Mouse (Mus musculus) mesoderm, embryonic 11.5 days (tissue): ENCODE measurements around the gene Fyn.

Experiments
- DNase-seq: peaks from one replicate; pipeline ENCODE4 v3.0.0-alpha.2; 2012; ENCODE audit warnings: low read depth, low spot score

The Fyn gene

GRCm38 (mm10) chr10:39571011-39571410 lies 202.4 kb downstream of the Fyn start:
- no peak for DNase-seq

- DNase-seq, result no peak
Observed at GRCm38 (mm10) chr10:39572050-39572671, 203.5 kb downstream of the Fyn start.

GRCm38 (mm10) chr10:39572672-39573051 lies 204.0 kb downstream of the Fyn start:
- DNase-seq, result no peak

GRCm38 (mm10) chr10:39576466-39576865 lies 207.8 kb downstream of the Fyn start:
- DNase-seq, result no peak

- no peak for DNase-seq
Observed at GRCm38 (mm10) chr10:39580477-39580876, 211.8 kb downstream of the Fyn start.

GRCm38 (mm10) chr10:39582385-39582784 lies 213.7 kb downstream of the Fyn start:
- no peak for DNase-seq

GRCm38 (mm10) chr10:39583718-39584117 lies 215.1 kb downstream of the Fyn start:
- DNase-seq, result no peak

- DNase-seq, result no peak
Observed at GRCm38 (mm10) chr10:39587290-39587925, 218.8 kb downstream of the Fyn start.

GRCm38 (mm10) chr10:39587973-39588746 lies 219.5 kb downstream of the Fyn start:
- DNase-seq, result no peak

- no peak for DNase-seq
Observed at GRCm38 (mm10) chr10:39589765-39590546, 221.3 kb downstream of the Fyn start.

GRCm38 (mm10) chr10:39590629-39591028 lies 222.0 kb downstream of the Fyn start:
- no peak for DNase-seq

GRCm38 (mm10) chr10:39592501-39592900 lies 223.8 kb downstream of the Fyn start:
- DNase-seq, result no peak

GRCm38 (mm10) chr10:39594716-39595115 lies 226.1 kb downstream of the Fyn start:
- DNase-seq, result no peak

- no peak for DNase-seq
Observed at GRCm38 (mm10) chr10:39595862-39596261, 227.2 kb downstream of the Fyn start.

GRCm38 (mm10) chr10:39597116-39597791 lies 228.6 kb downstream of the Fyn start:
- no peak for DNase-seq

- no peak for DNase-seq
Observed at GRCm38 (mm10) chr10:39597792-39598183, 229.1 kb downstream of the Fyn start.

- DNase-seq, result no peak
Observed at GRCm38 (mm10) chr10:39599601-39600000, 230.9 kb downstream of the Fyn start.

- DNase-seq, result no peak
Observed at GRCm38 (mm10) chr10:39600115-39600514, 231.5 kb downstream of the Fyn start.

GRCm38 (mm10) chr10:39601068-39601467 lies 232.4 kb downstream of the Fyn start:
- DNase-seq, result no peak

- no peak for DNase-seq
Observed at GRCm38 (mm10) chr10:39606434-39606833, 237.8 kb downstream of the Fyn start.

- no peak for DNase-seq
Observed at GRCm38 (mm10) chr10:39611234-39611633, 242.6 kb downstream of the Fyn start.
